Mouse (Mus musculus): ENCODE measurements around the gene Gm3854. TPM values are rescaled to one million over a fixed set of nuclear protein-coding genes. Genes with fewer than 3 reads are reported as not detected.
"Not testable (repeated sequence)": the region's sequence is repeated elsewhere in the genome, so short reads cannot be mapped to it uniquely, and the experiment has no call there.

Gm3854 gene
- polyA plus RNA-seq, 1 experiment from 2014 or later = 1.5 TPM

- ATAC-seq (replicated peaks; ENCODE audit: extremely low read depth, insufficient read depth, low FRiP score) = no peak
- Histone ChIP-seq H3K27ac (ENCODE audit: low read length) (no peak overlapping the region), H3K36me3 (ENCODE audit: control insufficient read depth, insufficient read depth) (no peaks in the 10 kb centered on the region), H3K4me2 (ENCODE audit: low read depth, low read length) (no peak overlapping the region), H3K27me3 (ENCODE audit: control insufficient read depth, insufficient read depth, low read length) (no peaks in the 10 kb centered on the region), H3K4me1 (ENCODE audit: control insufficient read depth, insufficient read depth, low read length) (peaks cover 8% of the 10 kb centered on the region), H3K4me3 (ENCODE audit: low read length) (no peak overlapping the region), H3K9me3 (replicated peaks; ENCODE audit: control insufficient read depth, low read length) (no peaks in the 10 kb centered on the region), H3K9ac (ENCODE audit: low read length) (no peak overlapping the region)
- WGBS = 11% methylated on average over 9 of the region's 9 CpGs
These were observed 17.0 kb downstream of the Gm3854 start for GRCm38 (mm10) chr7:6360477-6361060.

GRCm38 (mm10) chr7:6361756-6362155, 18.2 kb downstream of the Gm3854 start:
- H3K27ac ChIP-seq (ENCODE audit: low read length) = peak overlapping the region; percentile 85
- no peaks in the 10 kb centered on the region for H3K36me3 ChIP-seq (ENCODE audit: control insufficient read depth, insufficient read depth)
- H3K27me3 ChIP-seq (ENCODE audit: control insufficient read depth, insufficient read depth, low read length) = no peaks in the 10 kb centered on the region
- H3K9ac ChIP-seq (ENCODE audit: low read length) = peak overlapping the region; percentile 77
- peak overlapping the region; percentile 68 for H3K4me3 ChIP-seq (ENCODE audit: low read length)
- 28% methylated on average over 7 of the region's 7 CpGs for WGBS
- H3K4me2 ChIP-seq (ENCODE audit: low read depth, low read length) = peak overlapping the region; percentile 85
- no peak for ATAC-seq (replicated peaks; ENCODE audit: extremely low read depth, insufficient read depth, low FRiP score)
- H3K9me3 ChIP-seq (replicated peaks; ENCODE audit: control insufficient read depth, low read length) = no peaks in the 10 kb centered on the region
- H3K4me1 ChIP-seq (ENCODE audit: control insufficient read depth, insufficient read depth, low read length) = peaks cover 8% of the 10 kb centered on the region

DNA sequence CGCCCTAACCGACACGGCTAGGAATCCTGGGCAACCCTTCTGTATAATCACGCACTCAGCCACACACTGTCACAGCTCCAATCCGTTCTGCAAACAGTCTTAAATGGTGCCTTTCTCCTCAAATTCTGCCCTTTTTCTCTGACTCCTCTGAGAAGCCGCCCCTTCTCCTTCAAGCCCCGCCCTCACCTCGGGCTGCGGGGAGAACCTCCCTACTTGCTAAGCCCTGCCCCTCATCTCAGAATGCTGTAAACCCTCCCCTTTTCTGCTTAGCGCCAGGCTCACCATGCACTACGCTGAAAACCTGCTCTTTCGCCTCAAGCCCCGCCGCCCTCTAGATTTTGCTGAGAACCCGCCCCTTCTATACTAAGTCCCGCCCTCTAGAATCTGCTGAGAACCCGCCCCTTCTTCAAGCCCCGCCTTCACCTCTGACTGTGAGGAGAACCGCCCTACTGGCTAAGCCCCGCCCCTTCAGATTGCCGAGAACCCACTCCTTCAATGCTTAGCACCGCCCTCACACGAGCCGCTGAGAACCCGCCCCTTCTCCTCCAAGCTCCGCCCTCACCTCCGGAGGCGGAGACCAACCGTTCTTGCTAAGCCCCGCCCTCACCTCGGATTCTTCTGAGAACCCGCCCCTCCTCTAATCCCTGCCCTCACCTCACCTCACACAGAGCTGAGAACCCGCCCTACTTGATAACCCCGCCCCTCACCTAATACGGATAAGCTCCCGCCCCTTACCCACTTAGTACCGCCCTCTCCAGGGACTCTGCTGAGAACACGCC, 18.9 kb downstream of the Gm3854 start:
- H3K27me3 ChIP-seq (ENCODE audit: control insufficient read depth, insufficient read depth, low read length) = no peaks in the 10 kb centered on the region
- H3K36me3 ChIP-seq (ENCODE audit: control insufficient read depth, insufficient read depth) = no peaks in the 10 kb centered on the region
- H3K4me2 ChIP-seq (ENCODE audit: low read depth, low read length) = peak overlapping the region; percentile 85
- peak overlapping the region; percentile 83 for H3K9ac ChIP-seq (ENCODE audit: low read length)
- ATAC-seq (replicated peaks; ENCODE audit: extremely low read depth, insufficient read depth, low FRiP score) = peak; percentile 94
- peak overlapping the region; percentile 68 for H3K4me3 ChIP-seq (ENCODE audit: low read length)
- peaks cover 8% of the 10 kb centered on the region for H3K4me1 ChIP-seq (ENCODE audit: control insufficient read depth, insufficient read depth, low read length)
- WGBS = under 1% methylated on average over 38 of the region's 38 CpGs
- no peaks in the 10 kb centered on the region for H3K9me3 ChIP-seq (replicated peaks; ENCODE audit: control insufficient read depth, low read length)
- peak overlapping the region; percentile 89 for H3K27ac ChIP-seq (ENCODE audit: low read length)

- no peaks in the 10 kb centered on the region for H3K27me3 ChIP-seq (ENCODE audit: control insufficient read depth, insufficient read depth, low read length)
- peak within 1 kb of the TSS; percentile 68 for H3K4me3 ChIP-seq (ENCODE audit: low read length)
- H3K9ac ChIP-seq (ENCODE audit: low read length) = peak within 1 kb of the TSS; percentile 83
- no peaks in the 10 kb centered on the region for H3K36me3 ChIP-seq (ENCODE audit: control insufficient read depth, insufficient read depth)
- H3K4me2 ChIP-seq (ENCODE audit: low read depth, low read length) = peak within 1 kb of the TSS; percentile 85
- WGBS = under 1% methylated on average over 23 of the region's 23 CpGs
- H3K9me3 ChIP-seq (replicated peaks; ENCODE audit: control insufficient read depth, low read length) = no peaks in the 10 kb centered on the region
- H3K27ac ChIP-seq (ENCODE audit: low read length) = peak within 1 kb of the TSS; percentile 89
- ATAC-seq (replicated peaks; ENCODE audit: extremely low read depth, insufficient read depth, low FRiP score) = peak; percentile 78
- peaks cover 8% of the 10 kb centered on the region for H3K4me1 ChIP-seq (ENCODE audit: control insufficient read depth, insufficient read depth, low read length)
These were observed 19.5 kb downstream of the Gm3854 start, which contains the start of gene Zfp78 for GRCm38 (mm10) chr7:6363047-6363488. TSS of gene Zfp78 (plus strand) at chr7:6363280.

DNA sequence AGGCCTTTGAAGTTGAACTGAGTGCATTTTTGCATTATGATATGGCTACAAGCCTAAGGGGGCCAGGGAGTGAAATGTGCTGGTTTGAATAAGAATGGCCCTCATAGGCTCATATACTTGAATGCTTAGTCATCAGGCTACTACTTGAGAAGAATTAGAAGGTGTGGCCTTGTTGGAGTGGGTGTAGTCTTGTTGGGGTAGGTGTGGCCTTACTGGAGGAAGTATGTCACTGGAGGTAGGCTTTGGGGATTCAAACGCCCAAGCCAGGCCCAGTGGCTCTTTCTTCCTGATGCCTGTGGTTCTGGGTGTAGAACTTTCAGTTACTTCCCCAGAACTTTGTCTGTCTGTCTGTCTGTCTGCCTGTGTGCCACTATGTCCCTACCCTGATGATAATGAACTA, 21.2 kb downstream of the Gm3854 start:
- H3K9me3 ChIP-seq (replicated peaks; ENCODE audit: control insufficient read depth, low read length) = no peaks in the 10 kb centered on the region
- H3K9ac ChIP-seq (ENCODE audit: low read length) = no peak overlapping the region
- no peak for ATAC-seq (replicated peaks; ENCODE audit: extremely low read depth, insufficient read depth, low FRiP score)
- H3K27ac ChIP-seq (ENCODE audit: low read length) = no peak overlapping the region
- 61% methylated on average over 1 of the region's 1 CpGs for WGBS
- no peak overlapping the region for H3K4me3 ChIP-seq (ENCODE audit: low read length)
- H3K4me2 ChIP-seq (ENCODE audit: low read depth, low read length) = no peak overlapping the region
- H3K36me3 ChIP-seq (ENCODE audit: control insufficient read depth, insufficient read depth) = no peaks in the 10 kb centered on the region
- peaks cover 8% of the 10 kb centered on the region for H3K4me1 ChIP-seq (ENCODE audit: control insufficient read depth, insufficient read depth, low read length)
- no peaks in the 10 kb centered on the region for H3K27me3 ChIP-seq (ENCODE audit: control insufficient read depth, insufficient read depth, low read length)

GRCm38 (mm10) chr7:6367185-6367584, 23.6 kb downstream of the Gm3854 start:
- Histone ChIP-seq H3K9me3 (replicated peaks; ENCODE audit: control insufficient read depth, low read length) (no peaks in the 10 kb centered on the region), H3K36me3 (ENCODE audit: control insufficient read depth, insufficient read depth) (no peaks in the 10 kb centered on the region), H3K4me3 (ENCODE audit: low read length) (no peak overlapping the region), H3K27ac (ENCODE audit: low read length) (no peak overlapping the region), H3K9ac (ENCODE audit: low read length) (no peak overlapping the region), H3K4me1 (ENCODE audit: control insufficient read depth, insufficient read depth, low read length) (peaks cover 6% of the 10 kb centered on the region), H3K4me2 (ENCODE audit: low read depth, low read length) (no peak overlapping the region), H3K27me3 (ENCODE audit: control insufficient read depth, insufficient read depth, low read length) (no peaks in the 10 kb centered on the region)
- WGBS = 83% methylated on average over 5 of the region's 5 CpGs
- no peak for ATAC-seq (replicated peaks; ENCODE audit: extremely low read depth, insufficient read depth, low FRiP score)

DNA sequence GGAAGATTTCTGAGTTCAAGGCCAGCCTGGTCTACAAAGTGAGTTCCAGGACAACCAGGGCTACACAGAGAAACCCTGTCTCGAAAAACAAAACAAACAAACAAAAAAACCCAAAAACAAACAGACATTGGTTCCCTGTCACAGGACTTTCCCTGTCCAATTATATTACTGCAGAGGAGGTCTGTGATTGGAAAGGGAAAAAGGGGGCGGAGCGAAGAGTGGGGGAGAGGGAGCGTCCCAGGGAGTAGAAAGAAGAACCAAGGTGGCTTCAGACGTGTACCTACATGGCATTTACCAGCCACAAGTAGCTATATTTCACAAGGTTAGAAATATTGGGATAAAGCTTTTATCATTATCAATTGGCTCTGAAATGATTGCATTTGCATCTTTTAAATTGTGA, 24.6 kb downstream of the Gm3854 start:
- not testable (repeated sequence) for ATAC-seq (replicated peaks; ENCODE audit: extremely low read depth, insufficient read depth, low FRiP score); H3K27ac ChIP-seq (ENCODE audit: low read length); H3K27me3 ChIP-seq (ENCODE audit: control insufficient read depth, insufficient read depth, low read length); H3K4me3 ChIP-seq (ENCODE audit: low read length); H3K4me2 ChIP-seq (ENCODE audit: low read depth, low read length); H3K9ac ChIP-seq (ENCODE audit: low read length); H3K36me3 ChIP-seq (ENCODE audit: control insufficient read depth, insufficient read depth); H3K4me1 ChIP-seq (ENCODE audit: control insufficient read depth, insufficient read depth, low read length); H3K9me3 ChIP-seq (replicated peaks; ENCODE audit: control insufficient read depth, low read length)
- WGBS = 80% methylated on average over 5 of the region's 5 CpGs

DNA sequence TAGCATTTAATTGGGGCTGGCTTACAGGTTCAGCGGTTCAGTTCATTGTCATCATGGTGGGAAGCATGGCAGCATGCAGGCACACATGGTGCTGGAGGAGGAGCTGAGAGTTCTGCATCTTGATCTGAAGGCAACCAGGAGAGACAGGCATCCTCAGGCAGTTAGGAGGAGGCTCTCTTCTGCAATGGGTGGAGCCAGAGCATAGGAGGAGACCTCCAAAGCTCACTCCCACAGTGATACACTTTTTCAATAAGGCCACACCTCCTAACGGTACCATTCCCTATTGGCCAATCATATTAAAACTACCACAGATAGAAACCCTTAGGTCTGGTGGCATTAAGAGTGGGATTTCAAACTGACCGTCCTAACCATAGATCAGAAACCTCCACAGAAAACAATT, 25.9 kb downstream of the Gm3854 start:
- H3K36me3 ChIP-seq (ENCODE audit: control insufficient read depth, insufficient read depth) = no peaks in the 10 kb centered on the region
- no peak for ATAC-seq (replicated peaks; ENCODE audit: extremely low read depth, insufficient read depth, low FRiP score)
- no peak overlapping the region for H3K4me3 ChIP-seq (ENCODE audit: low read length)
- WGBS = 81% methylated on average over 3 of the region's 3 CpGs
- H3K9me3 ChIP-seq (replicated peaks; ENCODE audit: control insufficient read depth, low read length) = no peaks in the 10 kb centered on the region
- H3K27me3 ChIP-seq (ENCODE audit: control insufficient read depth, insufficient read depth, low read length) = no peaks in the 10 kb centered on the region
- no peak overlapping the region for H3K27ac ChIP-seq (ENCODE audit: low read length)
- no peaks in the 10 kb centered on the region for H3K4me1 ChIP-seq (ENCODE audit: control insufficient read depth, insufficient read depth, low read length)
- no peak overlapping the region for H3K9ac ChIP-seq (ENCODE audit: low read length)
- no peak overlapping the region for H3K4me2 ChIP-seq (ENCODE audit: low read depth, low read length)

GRCm38 (mm10) chr7:6372993-6373392, 29.4 kb downstream of the Gm3854 start:
- H3K9ac ChIP-seq (ENCODE audit: low read length) = no peak overlapping the region
- no peak overlapping the region for H3K4me3 ChIP-seq (ENCODE audit: low read length)
- no peak overlapping the region for H3K27ac ChIP-seq (ENCODE audit: low read length)
- no peak overlapping the region for H3K4me2 ChIP-seq (ENCODE audit: low read depth, low read length)
- H3K27me3 ChIP-seq (ENCODE audit: control insufficient read depth, insufficient read depth, low read length) = no peaks in the 10 kb centered on the region
- WGBS = 88% methylated on average over 3 of the region's 3 CpGs
- H3K9me3 ChIP-seq (replicated peaks; ENCODE audit: control insufficient read depth, low read length) = no peaks in the 10 kb centered on the region
- H3K36me3 ChIP-seq (ENCODE audit: control insufficient read depth, insufficient read depth) = no peaks in the 10 kb centered on the region
- no peaks in the 10 kb centered on the region for H3K4me1 ChIP-seq (ENCODE audit: control insufficient read depth, insufficient read depth, low read length)
- ATAC-seq (replicated peaks; ENCODE audit: extremely low read depth, insufficient read depth, low FRiP score) = no peak

All from heart, embryonic 16.5 days (tissue).